Mouse (Mus musculus): ENCODE results near the gene Dpm2.

Dpm2 gene

DNA sequence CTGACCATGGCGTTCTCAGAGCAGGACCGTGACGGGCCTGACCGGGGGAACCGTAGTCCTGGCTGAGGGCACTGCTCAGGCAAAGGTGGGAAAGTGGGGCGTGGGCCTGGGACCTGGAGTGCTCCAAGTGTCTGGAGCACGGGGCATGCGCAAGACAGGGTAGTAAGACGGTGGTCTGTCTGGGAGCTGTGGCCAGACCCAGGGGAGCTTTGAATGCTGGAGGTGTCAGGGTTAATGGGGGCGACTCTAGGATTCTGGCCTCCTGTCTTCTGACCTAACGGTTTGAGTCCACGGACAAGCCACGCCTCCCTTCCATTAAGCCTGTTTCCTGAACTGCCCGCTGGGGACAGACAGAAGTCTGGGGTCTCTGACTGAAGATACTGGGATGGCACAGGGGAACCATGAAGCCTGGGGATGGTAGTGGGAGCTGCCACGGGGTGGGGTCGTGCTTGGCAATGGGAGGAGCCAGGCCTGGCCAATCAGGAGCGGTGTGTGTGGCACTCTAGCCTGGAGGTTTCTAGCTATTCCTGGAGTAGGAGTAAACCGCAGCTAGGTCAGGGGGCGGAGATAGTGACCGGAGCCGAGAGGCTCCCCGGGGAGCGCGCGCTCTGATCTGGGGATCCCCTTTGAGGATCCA, 37.6 kb downstream of the Dpm2 start:
- ATAC-seq (ENCODE audit: insufficient number of reproducible peaks, low FRiP score, low TSS enrichment): no peak

DNA sequence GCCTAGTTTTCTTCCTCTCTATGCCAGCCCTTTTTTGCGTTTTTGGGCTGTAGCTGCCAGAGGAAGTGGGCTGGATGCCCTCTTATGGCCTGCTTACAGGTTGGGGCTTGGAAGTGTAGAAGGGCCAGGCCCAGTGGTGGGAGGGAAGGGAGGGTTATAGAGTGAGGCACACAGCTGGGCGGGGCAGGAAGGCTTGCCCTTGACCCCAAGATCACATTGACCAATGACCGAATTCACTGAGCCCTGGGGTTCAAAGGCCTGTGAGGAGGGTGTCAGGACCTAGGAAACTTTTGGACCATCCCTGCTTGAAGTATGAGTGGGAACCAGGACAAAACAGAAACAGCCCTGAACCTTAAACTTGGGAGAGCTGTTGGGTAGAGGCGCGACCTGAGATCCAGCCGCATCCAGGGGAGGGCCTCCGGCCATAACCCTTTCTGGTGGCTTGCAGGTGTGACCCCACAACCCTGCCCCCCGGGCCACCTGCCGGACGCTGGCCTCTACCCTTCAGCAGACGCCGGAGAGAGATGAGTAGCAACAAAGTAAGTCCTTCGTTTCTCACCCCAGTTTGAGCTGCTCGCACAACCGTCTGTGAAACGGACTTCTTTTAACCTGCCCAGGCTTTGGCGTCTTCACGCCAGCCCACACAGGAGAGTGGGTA, 38.2 kb downstream of the Dpm2 start:
- no peak for ATAC-seq (ENCODE audit: insufficient number of reproducible peaks, low FRiP score, low TSS enrichment)

DNA sequence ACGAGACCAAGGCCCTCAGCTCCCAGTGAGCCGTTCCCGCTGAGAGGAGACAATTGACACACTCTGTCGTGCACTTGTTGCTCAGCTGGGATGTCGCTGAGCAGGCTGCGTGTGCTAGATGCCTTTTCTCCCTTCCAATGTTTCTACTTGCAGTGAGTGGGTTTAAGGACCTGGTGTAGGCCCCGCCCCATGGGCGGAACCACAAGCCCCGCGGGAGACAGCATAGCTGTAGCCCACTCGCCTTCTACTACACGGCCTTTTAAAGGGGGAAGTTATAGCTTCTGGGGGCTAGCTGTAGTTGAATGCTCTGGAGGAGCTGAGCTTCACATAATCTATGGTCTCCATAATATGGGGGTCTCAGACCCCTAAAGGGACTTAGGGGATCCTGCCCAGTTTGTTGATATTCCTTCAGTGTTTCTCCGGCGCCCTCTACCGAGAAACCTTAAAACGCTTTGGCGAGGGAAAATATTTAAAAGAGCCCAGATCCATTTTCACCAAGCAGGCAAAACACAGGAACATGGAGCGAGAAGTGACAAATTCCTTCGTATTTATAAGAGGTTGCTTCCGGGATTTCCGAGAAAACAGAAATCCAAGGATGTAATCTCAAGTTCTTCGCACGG, 40.1 kb downstream of the Dpm2 start:
- ATAC-seq (ENCODE audit: insufficient number of reproducible peaks, low FRiP score, low TSS enrichment): no peak

- no peak for ATAC-seq (ENCODE audit: insufficient number of reproducible peaks, low FRiP score, low TSS enrichment)
These were observed 41.6 kb downstream of the Dpm2 start for GRCm38 (mm10) chr2:32612274-32612673.

DNA sequence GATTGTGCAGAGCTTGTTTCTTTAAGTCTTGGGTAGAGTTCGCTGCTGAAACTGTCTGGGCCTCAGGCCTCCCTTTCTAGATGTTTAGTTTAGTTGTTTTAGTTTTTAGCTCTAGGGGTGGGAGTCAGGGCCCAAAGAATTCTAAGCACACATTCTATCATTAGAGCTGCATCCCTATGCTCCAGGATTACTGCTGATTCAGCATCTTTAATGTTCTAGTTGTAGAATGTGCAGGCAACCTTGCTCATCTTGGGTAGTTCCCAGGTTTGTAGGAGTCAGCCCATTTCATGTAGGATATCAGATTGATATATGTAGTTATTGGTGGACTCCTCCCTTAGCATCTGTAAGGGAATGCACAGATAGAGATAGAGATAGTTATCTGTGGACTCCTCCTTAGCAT, 46.5 kb downstream of the Dpm2 start:
- no peak for ATAC-seq (ENCODE audit: insufficient number of reproducible peaks, low FRiP score, low TSS enrichment)

DNA sequence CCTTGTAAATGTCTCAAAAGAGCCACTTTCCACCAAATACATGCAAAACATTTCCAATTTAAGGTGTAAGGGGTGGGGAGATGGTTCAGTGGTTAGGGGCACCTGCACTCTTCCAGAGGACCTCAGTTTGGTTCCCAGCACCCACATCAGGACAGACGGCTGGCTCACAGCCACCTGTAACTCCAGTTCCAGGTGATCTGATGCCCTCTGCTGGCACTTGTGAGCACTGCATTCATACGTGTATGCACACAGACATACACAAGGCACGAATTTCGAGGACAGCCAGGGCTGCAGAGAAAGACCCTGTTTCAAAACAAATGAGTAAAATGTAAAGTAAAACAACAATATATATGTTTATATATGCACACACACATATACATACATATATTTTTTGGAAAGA, 46.9 kb downstream of the Dpm2 start:
- no peak for ATAC-seq (ENCODE audit: insufficient number of reproducible peaks, low FRiP score, low TSS enrichment)

DNA sequence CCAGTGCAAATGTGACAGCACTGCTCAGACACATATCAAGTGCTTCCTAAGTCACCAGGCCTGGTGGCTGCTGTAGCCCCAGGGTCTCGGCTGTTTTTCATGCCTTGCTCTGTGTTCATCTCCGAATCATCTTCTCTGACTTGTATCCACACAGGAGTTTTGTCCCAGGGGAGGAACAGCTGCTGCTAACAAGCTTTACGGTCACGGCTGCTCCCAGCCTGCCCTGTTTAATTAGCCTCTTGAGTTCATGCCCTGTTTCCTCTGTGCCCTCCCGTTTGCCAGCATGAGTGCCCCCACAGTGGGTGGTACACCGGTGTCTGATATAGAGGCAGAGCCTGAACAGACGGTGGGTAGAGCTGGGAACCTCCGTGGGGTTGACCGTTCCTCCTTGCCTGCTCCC, 47.4 kb downstream of the Dpm2 start:
- no peak for ATAC-seq (ENCODE audit: insufficient number of reproducible peaks, low FRiP score, low TSS enrichment)

DNA sequence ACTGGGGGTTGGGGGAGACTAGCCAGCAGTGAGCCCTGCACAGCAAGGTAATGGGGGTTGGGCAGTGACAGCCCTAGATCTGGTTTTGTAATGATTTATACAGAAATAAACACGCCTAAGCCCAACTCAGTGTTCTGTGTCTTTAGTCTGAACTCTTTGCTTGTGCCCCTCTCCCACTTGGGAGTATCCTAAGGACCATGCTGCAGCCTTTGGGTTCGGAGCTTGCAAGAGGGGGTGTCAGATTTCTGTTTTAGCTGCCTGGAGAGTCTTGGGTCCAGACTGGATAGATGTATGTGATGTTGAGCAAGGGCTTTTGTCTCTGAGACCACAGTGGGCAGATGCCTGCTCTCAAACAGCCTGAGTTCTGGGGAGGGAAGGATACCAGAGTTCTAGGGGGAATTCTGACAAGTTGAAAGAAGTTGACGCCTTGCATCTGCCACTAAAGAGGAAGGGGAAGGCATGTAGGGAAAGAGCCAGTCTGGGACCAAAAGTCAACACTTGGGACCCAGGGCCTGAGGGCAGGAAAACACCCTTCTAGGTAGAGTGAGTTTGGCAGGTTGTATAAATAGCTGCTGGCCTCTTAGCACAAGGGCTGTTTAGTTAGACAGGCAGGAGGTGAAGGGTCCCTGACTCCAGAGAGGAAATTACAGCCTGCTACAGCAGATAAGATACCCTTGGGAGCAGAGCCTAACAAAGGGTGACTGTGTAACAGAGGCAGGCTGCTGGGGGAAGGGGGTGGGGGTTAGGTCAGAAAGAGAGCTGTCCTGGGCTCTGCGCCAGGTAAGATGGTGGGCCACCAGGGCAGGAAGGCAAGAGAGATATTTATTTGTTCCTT, 50.2 kb downstream of the Dpm2 start:
- ATAC-seq (ENCODE audit: insufficient number of reproducible peaks, low FRiP score, low TSS enrichment): no peak

- no peak for ATAC-seq (ENCODE audit: insufficient number of reproducible peaks, low FRiP score, low TSS enrichment)
These were observed 50.8 kb downstream of the Dpm2 start, which contains the start of gene Ak1 for GRCm38 (mm10) chr2:32621517-32621859. Gene Ak1, plus strand, starts transcription at chr2:32621758.

Data from cerebellum, adult (tissue).